Mouse (Mus musculus) midbrain, embryonic 12.5 days (tissue): ENCODE data around the gene Csrp1. TPM values are rescaled to one million over a fixed set of nuclear protein-coding genes. Genes with fewer than 3 reads are reported as not detected.

Experiments used
- ATAC-seq: fragments of 200-750 bp; cut with Nextera tagmentation; 2 replicates; pipeline ENCODE4 v1.8.0; 2017; ENCODE audit warnings: low read depth, moderate TSS enrichment, moderate library complexity; ENCODE audit not compliant: low FRiP score
- H3K27ac ChIP-seq: fragments of 300-500 bp; sonication (generic); replicated peaks from 2 replicates; pipeline ENCODE4 v1.5.1; 2016; ENCODE audit warnings: mild to moderate bottlenecking
- H3K27me3 ChIP-seq: fragments of 300-500 bp; sonication (generic); 2 replicates; pipeline ENCODE4 v1.6.1; 2016; ENCODE audit warnings: mild to moderate bottlenecking
- H3K36me3 ChIP-seq: fragments of 300-500 bp; sonication (generic); 2 replicates; pipeline ENCODE4 v1.6.1; 2016
- H3K4me1 ChIP-seq: fragments of 300-500 bp; sonication (generic); 2 replicates; pipeline ENCODE4 v1.6.1; 2016
- H3K4me2 ChIP-seq: fragments of 300-500 bp; sonication (generic); replicated peaks from 2 replicates; pipeline ENCODE4 v1.6.1; 2016; ENCODE audit warnings: mild to moderate bottlenecking, moderate library complexity
- H3K4me3 ChIP-seq: fragments of 300-500 bp; sonication (generic); 2 replicates; pipeline ENCODE4 v1.5.1; 2016; ENCODE audit warnings: mild to moderate bottlenecking
- H3K9ac ChIP-seq: fragments of 300-500 bp; sonication (generic); replicated peaks from 2 replicates; pipeline ENCODE4 v1.6.1; 2016; ENCODE audit warnings: mild to moderate bottlenecking, moderate library complexity
- H3K9me3 ChIP-seq: fragments of 300-500 bp; sonication (generic); 2 replicates; pipeline ENCODE4 v1.6.1; 2016; ENCODE audit warnings: mild to moderate bottlenecking
- WGBS: fragments of 180-500 bp; shearing (Covaris S2); methylation state at CpG from one replicate; pipeline ENCODE4 v1.1.7; 2016; 5-methylcytosine and 5-hydroxymethylcytosine counted together
- polyA plus RNA-seq: library from polyadenylated mRNA; unstranded; fragments of >200 nt; fragmentation: Nextera tagmentation; extraction: Ambion mirVana; gene quantifications from 2 replicates; pipeline ENCODE4 v1.2.1, GENCODE M21; 2016

The Csrp1 gene
- polyA plus RNA-seq, 1 experiment from 2014 or later: 41.0 TPM

DNA sequence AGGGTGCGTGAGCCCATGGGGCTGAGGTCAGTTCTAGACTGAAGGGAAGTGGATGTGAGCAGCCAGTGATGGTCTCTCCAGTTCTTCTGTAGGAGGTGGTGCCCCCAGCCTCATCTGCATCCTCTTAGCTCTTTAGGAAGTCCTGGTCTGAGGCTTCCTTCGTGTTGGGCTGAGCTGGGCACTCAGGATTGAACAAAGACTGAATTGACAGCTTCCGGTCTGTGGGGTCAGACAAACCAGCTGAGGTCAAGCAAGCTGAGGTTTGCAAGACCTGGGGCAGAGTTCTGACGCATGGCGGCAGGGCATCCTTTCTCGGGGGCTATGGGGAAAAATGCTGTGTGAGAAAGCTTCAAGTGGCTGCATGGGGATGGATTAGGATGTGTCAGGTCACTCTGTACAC is 15.6 kb downstream of the Csrp1 start:
- H3K36me3 ChIP-seq: no peaks in the 10 kb centered on the region
- H3K4me3 ChIP-seq: no peak overlapping the region
- no peak overlapping the region for H3K9ac ChIP-seq
- 33% methylated on average over 6 of the region's 6 CpGs for WGBS
- H3K4me2 ChIP-seq: no peak overlapping the region
- ATAC-seq: no peak
- H3K9me3 ChIP-seq: no peaks in the 10 kb centered on the region
- no peak overlapping the region for H3K27ac ChIP-seq
- peaks cover 40% of the 10 kb centered on the region for H3K4me1 ChIP-seq
- peaks cover 19% of the 10 kb centered on the region; the same call in 1 of the 2 replicates for H3K27me3 ChIP-seq

GRCm38 (mm10) chr1:135744987-135745386 is 25.1 kb downstream of the Csrp1 start:
- Histone ChIP-seq H3K36me3 (no peaks in the 10 kb centered on the region), H3K27ac (no peak overlapping the region), H3K4me3 (no peak overlapping the region), H3K4me2 (no peak overlapping the region), H3K9me3 (no peaks in the 10 kb centered on the region), H3K4me1 (peaks cover 11% of the 10 kb centered on the region), H3K9ac (no peak overlapping the region), H3K27me3 (no peaks in the 10 kb centered on the region)
- 94% methylated on average over 7 of the region's 7 CpGs for WGBS
- ATAC-seq: no peak

GRCm38 (mm10) chr1:135746248-135746647 is 26.4 kb downstream of the Csrp1 start:
- Histone ChIP-seq H3K9me3 (no peaks in the 10 kb centered on the region), H3K27ac (no peak overlapping the region), H3K27me3 (no peaks in the 10 kb centered on the region), H3K36me3 (0 out of 2 replicates have a peak, but pooled peaks cover 2% of the 10 kb centered on the region), H3K4me2 (no peak overlapping the region), H3K4me1 (peaks cover 5% of the 10 kb centered on the region; the same call in 1 of the 2 replicates), H3K9ac (no peak overlapping the region), H3K4me3 (no peak overlapping the region)
- WGBS: 84% methylated on average over 4 of the region's 4 CpGs
- ATAC-seq: no peak

DNA sequence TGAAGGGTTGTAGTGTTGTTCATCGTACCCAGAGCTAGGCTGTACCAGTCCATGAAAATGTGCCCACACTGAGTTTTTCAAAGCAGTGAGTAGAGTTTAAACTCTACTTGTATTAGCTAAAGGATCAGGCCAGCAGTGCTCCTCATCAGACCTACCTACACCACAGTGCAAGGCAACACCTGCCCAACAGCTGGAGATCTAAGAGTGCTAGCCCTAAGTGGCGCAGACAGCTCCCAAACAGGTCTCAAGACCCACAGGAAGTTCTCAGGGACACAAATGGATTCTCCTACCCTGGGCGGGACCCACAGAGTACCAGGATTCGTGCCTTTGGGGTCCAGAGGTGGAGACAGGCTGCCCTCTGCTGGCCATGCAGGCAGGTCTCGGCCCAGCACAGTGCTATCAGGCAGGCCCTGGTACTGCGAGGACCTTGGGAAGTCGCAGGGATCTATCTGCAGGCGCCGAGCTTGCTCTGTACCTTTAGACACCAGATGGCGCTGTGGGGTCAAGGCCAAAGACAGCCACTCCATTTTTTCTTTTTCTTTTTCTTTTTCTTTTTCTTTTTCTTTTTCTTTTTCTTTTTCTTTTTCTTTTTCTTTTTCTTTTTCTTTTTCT is 33.0 kb downstream of the Csrp1 start:
- H3K4me3 ChIP-seq: no peak overlapping the region
- 10% methylated on average over 10 of the region's 10 CpGs for WGBS
- H3K36me3 ChIP-seq: 0 out of 2 replicates have a peak, but pooled peaks cover 2% of the 10 kb centered on the region
- H3K4me1 ChIP-seq: 0 out of 2 replicates have a peak, but pooled peaks cover 3% of the 10 kb centered on the region
- H3K9me3 ChIP-seq: no peaks in the 10 kb centered on the region
- H3K27me3 ChIP-seq: peaks cover 6% of the 10 kb centered on the region; the same call in 1 of the 2 replicates
- H3K9ac ChIP-seq: no peak overlapping the region
- no peak overlapping the region for H3K4me2 ChIP-seq
- peak; percentile 99 for ATAC-seq
- no peak overlapping the region for H3K27ac ChIP-seq

DNA sequence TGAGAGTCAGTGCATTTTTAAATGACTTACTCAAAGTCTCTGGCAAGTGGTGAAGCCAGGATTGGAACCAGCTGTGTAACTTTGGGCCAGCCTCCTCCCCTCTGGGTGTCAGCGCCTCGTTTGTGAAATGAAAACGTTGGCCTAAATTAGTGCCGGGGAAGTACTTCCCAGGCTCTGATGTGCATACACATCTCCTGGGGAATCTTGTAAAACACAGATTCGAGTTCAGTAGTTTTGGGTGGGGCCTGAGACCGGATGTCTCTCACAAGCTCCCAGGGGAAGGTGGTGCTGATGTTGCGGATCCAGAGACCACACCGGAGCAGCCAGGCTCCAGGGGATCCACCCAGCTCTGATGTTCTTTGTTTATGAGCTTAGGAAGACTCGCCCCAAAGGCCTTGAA is 35.4 kb downstream of the Csrp1 start:
- no peak for ATAC-seq
- 72% methylated on average over 9 of the region's 9 CpGs for WGBS
- no peak overlapping the region for H3K4me3 ChIP-seq
- H3K9ac ChIP-seq: no peak overlapping the region
- H3K9me3 ChIP-seq: no peaks in the 10 kb centered on the region
- H3K27ac ChIP-seq: no peak overlapping the region
- 0 out of 2 replicates have a peak, but pooled peaks cover 2% of the 10 kb centered on the region for H3K36me3 ChIP-seq
- H3K4me1 ChIP-seq: no peaks in the 10 kb centered on the region
- H3K4me2 ChIP-seq: no peak overlapping the region
- H3K27me3 ChIP-seq: peaks cover 6% of the 10 kb centered on the region; the same call in 1 of the 2 replicates

- no peak for ATAC-seq
- peaks cover 6% of the 10 kb centered on the region; the same call in 1 of the 2 replicates for H3K27me3 ChIP-seq
- no peaks in the 10 kb centered on the region for H3K4me1 ChIP-seq
- no peak overlapping the region for H3K4me2 ChIP-seq
- 81% methylated on average over 3 of the region's 3 CpGs for WGBS
- no peak overlapping the region for H3K27ac ChIP-seq
- no peaks in the 10 kb centered on the region for H3K36me3 ChIP-seq
- no peaks in the 10 kb centered on the region for H3K9me3 ChIP-seq
- H3K9ac ChIP-seq: no peak overlapping the region
- H3K4me3 ChIP-seq: no peak overlapping the region
These were observed 36.1 kb downstream of the Csrp1 start for GRCm38 (mm10) chr1:135755913-135756312.

GRCm38 (mm10) chr1:135757287-135757686 is 37.4 kb downstream of the Csrp1 start:
- 82% methylated on average over 8 of the region's 8 CpGs for WGBS

GRCm38 (mm10) chr1:135759685-135760084 is 39.8 kb downstream of the Csrp1 start:
- Histone ChIP-seq H3K27me3 (peaks cover 3% of the 10 kb centered on the region), H3K4me2 (no peak overlapping the region), H3K27ac (no peak overlapping the region), H3K9ac (no peak overlapping the region), H3K36me3 (no peaks in the 10 kb centered on the region), H3K9me3 (no peaks in the 10 kb centered on the region), H3K4me1 (no peaks in the 10 kb centered on the region), H3K4me3 (no peak overlapping the region)
- WGBS: 49% methylated on average over 4 of the region's 4 CpGs
- no peak for ATAC-seq

More at GRCm38 (mm10) chr1:135757287-135757686, 37.4 kb downstream of the Csrp1 start:
- H3K9me3 ChIP-seq: no peaks in the 10 kb centered on the region
- H3K27ac ChIP-seq: no peak overlapping the region
- no peak for ATAC-seq
- H3K27me3 ChIP-seq: peaks cover 6% of the 10 kb centered on the region; the same call in 1 of the 2 replicates
- H3K36me3 ChIP-seq: no peaks in the 10 kb centered on the region
- H3K4me1 ChIP-seq: no peaks in the 10 kb centered on the region
- no peak overlapping the region for H3K4me3 ChIP-seq
- H3K4me2 ChIP-seq: no peak overlapping the region
- H3K9ac ChIP-seq: no peak overlapping the region

GRCm38 (mm10) chr1:135760216-135760615 is 40.4 kb downstream of the Csrp1 start:
- no peak for ATAC-seq
- H3K36me3 ChIP-seq: no peaks in the 10 kb centered on the region
- WGBS: 79% methylated on average over 8 of the region's 8 CpGs

GRCm38 (mm10) chr1:135761728-135762127 is 41.9 kb downstream of the Csrp1 start:
- no peak overlapping the region for H3K4me3 ChIP-seq
- no peak overlapping the region for H3K9ac ChIP-seq
- H3K4me2 ChIP-seq: no peak overlapping the region
- peaks cover 13% of the 10 kb centered on the region for H3K4me1 ChIP-seq
- H3K27me3 ChIP-seq: peaks cover 16% of the 10 kb centered on the region
- H3K9me3 ChIP-seq: no peaks in the 10 kb centered on the region
- ATAC-seq: no peak
- WGBS: 94% methylated on average over 5 of the region's 5 CpGs
- H3K36me3 ChIP-seq: no peaks in the 10 kb centered on the region
- H3K27ac ChIP-seq: no peak overlapping the region

More at GRCm38 (mm10) chr1:135760216-135760615, 40.4 kb downstream of the Csrp1 start:
- H3K27ac ChIP-seq: no peak overlapping the region
- peaks cover 9% of the 10 kb centered on the region for H3K27me3 ChIP-seq
- no peaks in the 10 kb centered on the region for H3K4me1 ChIP-seq
- no peaks in the 10 kb centered on the region for H3K9me3 ChIP-seq
- no peak overlapping the region for H3K9ac ChIP-seq
- H3K4me2 ChIP-seq: no peak overlapping the region
- H3K4me3 ChIP-seq: no peak overlapping the region

DNA sequence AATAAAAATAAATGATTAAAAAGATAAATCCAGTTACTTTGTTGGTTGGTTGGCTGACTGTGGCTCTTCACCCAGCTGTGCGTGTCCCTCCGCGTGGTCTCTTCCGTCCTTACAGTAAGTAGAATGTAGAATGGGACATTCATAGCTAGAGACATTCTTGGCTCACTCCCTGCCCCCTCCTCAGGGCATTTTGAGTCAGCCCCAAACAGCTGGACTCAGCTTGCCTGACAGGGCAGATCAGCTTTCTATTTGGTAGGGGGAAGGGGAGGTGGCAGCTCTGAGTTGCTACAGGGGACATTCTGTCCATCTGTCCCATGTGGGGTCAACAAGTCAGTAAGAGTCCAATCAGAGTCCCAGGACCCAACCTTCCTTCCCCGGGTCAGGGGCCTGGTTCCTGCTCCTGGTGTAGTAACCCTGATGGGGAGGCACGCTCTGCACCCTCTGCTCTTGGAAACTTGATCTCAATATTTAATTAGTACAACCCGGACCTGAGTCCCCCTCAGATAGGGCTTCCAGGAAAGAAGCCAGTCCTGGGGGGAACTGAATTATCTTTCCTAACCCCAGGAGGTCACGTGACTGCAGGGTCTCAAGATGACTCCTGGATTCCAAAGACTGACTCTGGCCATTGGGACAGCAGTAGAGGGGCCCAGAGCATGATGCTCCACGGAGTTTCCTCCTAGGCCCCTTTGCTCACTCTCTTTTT is 43.8 kb downstream of the Csrp1 start:
- no peak overlapping the region for H3K4me3 ChIP-seq
- no peaks in the 10 kb centered on the region for H3K9me3 ChIP-seq
- no peak overlapping the region for H3K9ac ChIP-seq
- H3K27me3 ChIP-seq: peaks cover 28% of the 10 kb centered on the region
- 75% methylated on average over 9 of the region's 9 CpGs for WGBS
- no peak overlapping the region for H3K27ac ChIP-seq
- no peaks in the 10 kb centered on the region for H3K36me3 ChIP-seq
- peaks cover 24% of the 10 kb centered on the region for H3K4me1 ChIP-seq
- no peak overlapping the region for H3K4me2 ChIP-seq
- no peak for ATAC-seq

GRCm38 (mm10) chr1:135764206-135764528 is 44.3 kb downstream of the Csrp1 start:
- WGBS: 69% methylated on average over 2 of the region's 2 CpGs
- ATAC-seq: no peak

More at GRCm38 (mm10) chr1:135764206-135764528, 44.3 kb downstream of the Csrp1 start:
- Histone ChIP-seq H3K4me1 (peaks cover 24% of the 10 kb centered on the region), H3K36me3 (no peaks in the 10 kb centered on the region), H3K9me3 (no peaks in the 10 kb centered on the region), H3K9ac (no peak overlapping the region), H3K27ac (no peak overlapping the region), H3K4me2 (no peak overlapping the region), H3K4me3 (no peak overlapping the region), H3K27me3 (peaks cover 31% of the 10 kb centered on the region)
